Mouse (Mus musculus) kidney, postnatal 0 days (tissue): ENCODE data around the gene Gramd1b. TPM values are rescaled to one million over a fixed set of nuclear protein-coding genes. Genes with fewer than 3 reads are reported as not detected.

Experiments used
- ATAC-seq: fragments of 200-750 bp; cut with Nextera tagmentation; replicated peaks from 2 replicates; pipeline ENCODE4 v1.8.0; 2017; ENCODE audit warnings: low read depth, moderate number of reproducible peaks, moderate TSS enrichment, moderate library complexity; ENCODE audit not compliant: low FRiP score
- DNase-seq: peaks from one replicate; pipeline ENCODE4 v3.0.0-alpha.2; 2016; ENCODE audit warnings: low spot score
- H3K27ac ChIP-seq: fragments of 300-500 bp; sonication (generic); 2 replicates; pipeline ENCODE4 v1.5.1; 2014; ENCODE audit warnings: mild to moderate bottlenecking
- H3K27me3 ChIP-seq: fragments of 300-500 bp; sonication (generic); 2 replicates; pipeline ENCODE4 v1.6.1; 2014; ENCODE audit warnings: low read length, mixed read lengths; ENCODE audit not compliant: insufficient read depth
- H3K36me3 ChIP-seq: fragments of 300-500 bp; sonication (generic); 2 replicates; pipeline ENCODE4 v1.6.1; 2014; ENCODE audit warnings: low read length, mixed read lengths; ENCODE audit not compliant: insufficient read depth
- H3K4me1 ChIP-seq: fragments of 300-500 bp; sonication (generic); replicated peaks from 2 replicates; pipeline ENCODE4 v1.6.1; 2014; ENCODE audit warnings: antibody characterized with exemption, low read length, mixed read lengths; ENCODE audit not compliant: insufficient read depth
- H3K4me2 ChIP-seq: fragments of 300-500 bp; sonication (generic); 2 replicates; pipeline ENCODE4 v1.6.1; 2014; ENCODE audit warnings: mild to moderate bottlenecking, low read length, moderate library complexity, mixed read lengths
- H3K4me3 ChIP-seq: fragments of 300-500 bp; sonication (generic); replicated peaks from 2 replicates; pipeline ENCODE4 v1.5.1; 2014; ENCODE audit warnings: low read depth, low read length
- H3K9ac ChIP-seq: fragments of 300-500 bp; sonication (generic); 2 replicates; pipeline ENCODE4 v1.6.1; 2014; ENCODE audit warnings: low read depth, low read length
- H3K9me3 ChIP-seq: fragments of 300-500 bp; sonication (generic); replicated peaks from 2 replicates; pipeline ENCODE4 v1.6.1; 2016; ENCODE audit warnings: low read length, inconsistent platforms, mixed read lengths
- CTCF ChIP-seq: IDR thresholded peaks from 2 replicates; pipeline ENCODE4 v1.5.1; 2016; ENCODE audit warnings: antibody characterized with exemption, low read depth, mild to moderate bottlenecking, moderate library complexity
- WGBS: fragments of 180-500 bp; shearing (Covaris S2); extraction: QIAGEN DNeasy Blood & Tissue Kit; methylation state at CpG from one replicate; pipeline ENCODE4 v1.1.7; 2014; 5-methylcytosine and 5-hydroxymethylcytosine counted together
- polyA plus RNA-seq: library from polyadenylated mRNA; unstranded; fragments of >200 nt; fragmentation: Nextera tagmentation; extraction: Ambion mirVana; gene quantifications from 2 replicates; pipeline ENCODE4 v1.2.1, GENCODE M21; 2015

Gramd1b gene
- polyA plus RNA-seq, result 8.9 and 9.0 TPM in 2 replicates

DNA sequence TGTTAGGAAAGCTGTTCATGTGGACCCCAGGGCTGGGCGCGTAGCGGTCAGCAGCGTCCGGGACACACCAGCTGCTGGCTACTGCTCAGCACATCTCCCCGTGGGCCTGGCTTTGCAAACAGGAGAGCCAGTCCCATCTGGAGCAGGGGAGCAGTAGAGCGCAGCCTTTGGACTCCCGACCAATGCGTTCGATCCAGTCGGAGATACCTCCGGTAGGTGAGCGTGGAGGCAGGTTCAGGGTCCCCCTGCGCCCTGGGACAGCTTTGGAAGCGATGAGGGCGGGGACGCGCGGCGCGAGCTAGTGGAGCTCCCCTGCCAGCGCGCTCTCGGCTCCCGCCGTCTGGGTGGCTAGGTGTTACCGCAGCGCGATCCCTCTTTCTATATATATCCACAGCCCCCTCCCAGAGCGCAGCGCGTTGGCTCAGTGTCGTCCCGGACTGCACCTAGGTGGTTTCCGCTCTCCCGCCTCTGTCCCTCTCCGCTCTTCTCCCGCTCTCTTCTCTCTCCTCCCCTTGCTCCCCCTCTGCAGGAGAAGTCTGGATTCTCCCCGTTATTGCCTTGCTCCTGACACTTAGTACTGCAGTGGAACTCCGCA is at the start of gene Gramd1b:
Gene Gramd1b, minus strand, starts transcription at position 357 of the 595 bp plus-strand sequence.
- peak within 1 kb of the TSS; percentile 71 for H3K4me2 ChIP-seq
- TF ChIP-seq CTCF, result no peak
- peak; percentile 36 for DNase-seq

DNA sequence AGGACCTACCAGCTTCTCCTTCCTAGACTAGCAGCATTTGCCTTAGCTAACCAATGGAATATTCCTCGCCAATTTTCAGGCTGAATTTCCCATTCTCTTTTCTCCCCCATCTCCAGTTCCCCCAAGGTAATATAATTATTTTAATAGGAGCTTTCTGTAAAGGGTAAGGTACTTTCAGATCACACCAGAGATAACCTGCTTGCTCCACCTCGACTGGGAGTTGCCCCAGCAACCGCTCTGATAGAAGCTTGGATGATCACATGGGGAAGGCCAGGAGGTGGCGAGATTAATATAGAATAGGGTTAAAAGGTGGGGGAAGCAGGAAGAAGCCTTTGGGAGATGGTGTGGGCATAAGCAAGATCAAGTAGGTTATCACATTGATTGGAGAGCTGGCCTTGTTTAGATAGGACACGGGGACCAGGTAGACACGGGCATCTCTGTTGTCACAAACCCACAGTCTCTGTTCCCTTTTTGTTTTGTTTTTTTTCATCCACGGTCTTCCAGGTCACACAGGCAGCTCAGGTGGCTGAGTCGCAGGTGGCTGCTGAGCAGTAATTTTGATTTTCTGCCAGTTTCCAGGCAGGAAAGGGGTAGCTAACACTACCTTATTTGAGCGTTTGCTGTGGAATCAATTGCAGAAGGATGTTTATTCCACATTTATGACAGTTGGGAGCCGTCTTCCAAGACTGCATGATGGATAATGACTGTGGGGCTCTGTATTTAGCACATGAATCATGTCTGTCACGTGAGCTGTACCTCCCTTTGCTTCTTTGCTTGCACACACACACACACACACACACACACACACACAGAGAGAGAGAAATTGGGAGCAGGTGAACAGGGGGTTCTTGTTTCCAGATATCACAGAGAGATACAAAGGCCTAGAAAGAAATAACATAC is 47.8 kb upstream of the Gramd1b start:
- Histone ChIP-seq H3K4me1 (no peaks in the 10 kb centered on the region), H3K4me2 (no peak overlapping the region), H3K27ac (no peak overlapping the region), H3K4me3 (no peak overlapping the region), H3K27me3 (no peaks in the 10 kb centered on the region), H3K36me3 (no peaks in the 10 kb centered on the region), H3K9ac (no peak overlapping the region), H3K9me3 (no peaks in the 10 kb centered on the region)
- no peak for DNase-seq
- TF ChIP-seq CTCF, result no peak
- 57% methylated on average over 11 of the region's 11 CpGs for WGBS
- no peak for ATAC-seq

More for the DNA sequence above, at the start of gene Gramd1b:
- H3K36me3 ChIP-seq, result no peaks in the 10 kb centered on the region
- 0 out of 2 replicates have a peak, but pooled peaks cover 2% of the 10 kb centered on the region for H3K4me1 ChIP-seq
- under 1% methylated on average over 40 of the region's 40 CpGs for WGBS
- H3K9me3 ChIP-seq, result no peaks in the 10 kb centered on the region
- peak; percentile 71 for ATAC-seq
- no peaks in the 10 kb centered on the region for H3K27me3 ChIP-seq
- peak within 1 kb of the TSS; percentile 41 for H3K4me3 ChIP-seq
- no peak within 1 kb of the TSS for H3K27ac ChIP-seq
- H3K9ac ChIP-seq, result peak within 1 kb of the TSS; percentile 43

DNA sequence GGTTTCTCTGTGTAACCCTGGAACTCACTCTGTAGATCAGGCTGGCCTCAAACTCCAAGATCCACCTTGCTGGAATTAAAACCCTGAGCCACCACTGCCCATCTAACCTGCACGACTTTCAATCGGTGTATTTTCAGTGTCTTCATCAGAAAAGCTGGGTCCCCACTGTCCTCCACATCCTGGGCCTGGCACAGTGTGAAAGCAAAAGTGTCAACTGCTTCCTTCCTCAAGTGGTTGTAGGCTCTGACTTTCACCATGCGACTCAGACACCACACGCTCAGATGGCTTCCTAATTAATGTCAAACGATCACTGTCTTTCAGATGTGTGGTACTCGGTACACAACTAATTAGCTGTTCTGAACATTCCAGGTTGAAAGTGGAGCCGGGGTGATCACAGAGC is 45.9 kb upstream of the Gramd1b start:
- no peak for TF ChIP-seq CTCF

DNA sequence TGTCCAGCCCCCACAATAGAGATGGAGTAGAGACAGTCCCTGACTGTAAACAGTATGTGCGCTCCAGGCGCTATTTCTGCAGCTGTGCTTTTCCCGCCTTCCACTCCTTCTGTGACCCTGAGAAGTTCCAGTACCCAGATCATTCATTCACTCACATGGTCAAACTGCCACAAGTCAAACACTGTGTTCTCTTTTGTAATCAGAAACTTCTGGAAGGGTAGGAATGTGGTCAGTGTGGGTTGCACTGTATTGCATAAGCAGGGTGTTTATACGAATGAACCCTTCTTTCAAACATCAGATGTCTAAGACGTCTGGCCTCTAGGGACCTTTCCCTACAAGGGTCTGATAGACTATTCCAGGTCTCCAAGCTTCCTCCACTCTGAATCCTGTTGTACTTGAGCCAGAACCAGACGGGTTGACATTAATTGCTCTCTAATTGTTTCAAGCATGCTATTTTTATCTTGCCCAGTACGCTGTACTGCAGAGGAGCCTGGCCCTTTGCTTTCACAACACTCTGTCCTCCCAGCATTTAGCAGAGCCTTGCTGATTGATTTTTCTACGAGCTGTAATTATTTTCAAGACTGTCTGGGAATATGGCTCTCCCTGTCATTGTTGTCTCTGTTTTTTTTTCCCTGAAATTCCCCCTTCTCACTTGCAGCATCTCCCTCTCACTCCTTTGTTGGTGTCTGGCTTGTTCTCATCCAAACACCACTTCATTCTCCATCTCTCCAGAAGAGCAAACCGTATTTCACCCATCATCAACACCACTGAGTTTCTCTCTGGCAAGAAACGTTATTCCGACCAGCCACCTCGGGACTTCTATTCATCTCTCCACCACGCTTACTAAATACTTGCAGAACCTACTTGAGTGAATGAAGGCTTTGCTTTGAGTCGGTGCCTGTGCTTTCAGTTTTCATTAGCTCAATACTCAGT is 44.1 kb upstream of the Gramd1b start:
- no peaks in the 10 kb centered on the region for H3K36me3 ChIP-seq
- H3K9ac ChIP-seq, result no peak overlapping the region
- H3K4me1 ChIP-seq, result no peaks in the 10 kb centered on the region
- DNase-seq (peak; percentile 69), ATAC-seq (no peak; the same call in 1 of the 2 replicates)
- no peak overlapping the region for H3K27ac ChIP-seq
- no peak overlapping the region for H3K4me3 ChIP-seq
- no peak for TF ChIP-seq CTCF
- 44% methylated on average over 14 of the region's 14 CpGs for WGBS
- H3K27me3 ChIP-seq, result no peaks in the 10 kb centered on the region
- H3K9me3 ChIP-seq, result no peaks in the 10 kb centered on the region
- peak overlapping the region; percentile 2; the same call in 1 of the 2 replicates for H3K4me2 ChIP-seq

More for the DNA sequence above, 45.9 kb upstream of the Gramd1b start:
- Histone ChIP-seq H3K4me3 (no peak overlapping the region), H3K4me1 (no peaks in the 10 kb centered on the region), H3K9ac (no peak overlapping the region), H3K4me2 (no peak overlapping the region), H3K36me3 (no peaks in the 10 kb centered on the region), H3K27me3 (no peaks in the 10 kb centered on the region), H3K27ac (no peak overlapping the region), H3K9me3 (no peaks in the 10 kb centered on the region)
- ATAC-seq (no peak), DNase-seq (no peak)
- 73% methylated on average over 7 of the region's 7 CpGs for WGBS

DNA sequence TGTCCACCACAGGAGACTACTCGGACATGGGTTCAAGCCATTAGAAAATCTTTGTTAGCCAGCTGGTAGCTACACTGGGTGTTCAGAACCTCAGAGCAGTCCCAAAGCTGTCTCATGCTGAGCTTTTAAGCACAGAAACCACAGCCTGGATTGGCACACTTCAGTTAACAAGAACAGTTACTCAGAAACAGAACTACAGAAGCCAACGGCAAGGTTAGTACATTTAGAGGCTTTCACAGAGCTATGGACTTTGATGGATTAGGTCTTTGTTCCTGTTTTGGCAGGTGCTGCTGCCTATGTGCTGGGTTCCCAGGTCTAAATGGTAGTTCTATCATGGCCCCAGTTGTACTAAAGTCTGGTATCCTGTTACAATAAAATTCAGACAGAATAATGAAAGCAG is 40.1 kb upstream of the Gramd1b start:
- Histone ChIP-seq H3K36me3 (no peaks in the 10 kb centered on the region), H3K27ac (no peak overlapping the region), H3K27me3 (no peaks in the 10 kb centered on the region), H3K4me1 (no peaks in the 10 kb centered on the region), H3K9me3 (no peaks in the 10 kb centered on the region), H3K9ac (no peak overlapping the region), H3K4me3 (no peak overlapping the region), H3K4me2 (no peak overlapping the region)
- no peak for ATAC-seq
- DNase-seq, result no peak
- WGBS, result 58% methylated on average over 2 of the region's 2 CpGs
- TF ChIP-seq CTCF, result no peak

DNA sequence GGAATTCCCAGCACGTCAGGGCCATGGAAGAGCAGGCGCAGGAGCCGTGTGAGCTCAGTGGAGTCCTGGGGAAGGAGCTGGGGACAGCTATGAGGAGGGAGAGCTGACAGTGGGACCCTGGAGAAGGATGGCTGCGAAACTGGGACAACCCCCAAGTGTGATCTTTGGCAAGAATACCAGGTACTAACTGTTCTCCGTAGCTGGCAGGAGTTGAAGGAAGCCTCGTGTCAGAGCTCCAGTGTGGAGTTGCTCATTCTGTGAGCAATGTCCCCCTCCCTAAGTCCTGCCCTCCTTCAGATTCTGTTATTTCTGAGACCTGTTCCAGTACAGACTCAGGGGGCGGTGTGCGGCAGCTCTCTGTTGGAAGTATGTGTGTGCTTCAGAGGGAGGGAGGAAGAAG is 36.9 kb upstream of the Gramd1b start:
- no peak for DNase-seq
- no peak overlapping the region for H3K27ac ChIP-seq
- no peak for ATAC-seq

More for the DNA sequence above, 36.9 kb upstream of the Gramd1b start:
- WGBS, result 71% methylated on average over 8 of the region's 8 CpGs
- Histone ChIP-seq H3K4me1 (no peaks in the 10 kb centered on the region), H3K4me3 (no peak overlapping the region), H3K9ac (no peak overlapping the region), H3K36me3 (no peaks in the 10 kb centered on the region), H3K9me3 (no peaks in the 10 kb centered on the region), H3K4me2 (no peak overlapping the region), H3K27me3 (no peaks in the 10 kb centered on the region)
- TF ChIP-seq CTCF, result no peak
